Mouse (Mus musculus) T-helper 17 cell (primary cell): ENCODE measurements at regions not wholly inside any gene's neighbourhood (a gene's known extent, or its start where the extent isn't known, plus 50 kb on each side); places are given as distances from the start of the nearest gene placed in this dataset.

Experiments
- in situ Hi-C, 2 experiments: fragments of 300-600 bp; cut with MboI, MseI; formaldehyde crosslinking; loops; 1 replicate in 1 of 2; 2 replicates in 1 of 2; pipeline ENCODE4 v1.15.1; 2025; ENCODE audit warnings: high pct_unique_total_duplicates in 2 of 2

DNA sequence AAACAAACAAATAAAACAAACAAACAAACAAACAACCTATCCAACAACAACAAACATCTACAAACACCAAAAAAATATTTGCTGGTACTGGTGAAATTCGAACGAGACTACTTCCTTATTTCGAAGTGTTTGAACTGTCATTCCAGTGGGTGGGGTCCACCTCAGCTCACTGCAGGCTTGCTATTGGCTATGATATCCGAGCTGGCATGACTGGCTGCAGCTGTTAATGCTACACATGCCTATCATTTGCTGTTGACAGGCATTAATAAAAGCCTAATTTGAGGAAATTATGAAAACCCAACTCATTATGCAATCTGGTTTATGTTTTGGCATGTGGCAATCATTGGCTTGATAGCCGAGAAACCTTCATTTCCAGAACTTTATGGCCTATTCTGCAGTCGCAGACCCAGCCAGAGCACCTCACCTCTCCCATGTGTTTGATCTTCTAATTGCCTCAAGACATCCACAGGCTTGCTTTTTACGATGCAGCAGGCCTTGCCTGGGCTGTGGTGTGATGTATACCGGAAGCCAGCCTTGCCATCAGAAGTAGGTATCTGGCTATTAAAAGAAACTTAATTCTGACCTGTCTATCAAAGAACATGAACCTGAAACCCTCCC lies 283.3 kb upstream of the Nr2f2 start:
- in situ Hi-C loops: loop anchor here in 1 of 2 experiments (10.0 kb wide), 1 partner anchor 1755 kb away; no protein-coding TSS in a partner anchor

GRCm38 (mm10) chr7:70646801-70647200 lies 280.3 kb upstream of the Nr2f2 start:
- in situ Hi-C loops: no loop called here

DNA sequence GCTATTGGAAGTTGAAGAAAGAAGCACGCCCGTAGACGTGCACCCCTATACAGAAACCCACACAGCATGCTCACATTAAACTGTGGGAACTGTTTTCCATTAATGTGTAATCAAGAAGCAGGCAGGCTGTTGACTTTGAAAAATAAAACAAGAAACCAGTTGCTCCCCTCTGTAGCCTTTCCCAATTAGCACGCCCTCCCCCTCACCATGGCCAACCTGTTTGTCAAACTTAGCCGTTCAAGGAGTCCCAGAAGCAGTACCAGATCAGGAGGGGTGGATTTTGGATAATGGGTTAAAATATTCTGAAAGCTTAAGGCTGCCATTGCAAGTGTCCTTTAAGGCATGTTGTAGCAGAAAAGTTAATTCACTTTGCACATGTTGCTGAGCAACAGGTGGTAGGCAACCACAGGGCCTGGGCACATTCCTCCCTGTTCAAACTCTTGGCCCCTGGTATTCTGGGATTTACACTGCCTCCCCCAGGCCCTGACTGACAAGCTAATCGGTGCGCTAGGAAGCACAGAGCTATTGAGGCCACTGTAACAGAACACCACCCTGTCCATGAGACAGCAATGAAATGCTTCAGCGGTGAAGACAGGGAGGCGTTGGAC lies 277.3 kb upstream of the Nr2f2 start:
- in situ Hi-C loops: no loop called here

- in situ Hi-C loops: no loop called here
Measured at GRCm38 (mm10) chr7:70643055-70643454, 276.5 kb upstream of the Nr2f2 start.

DNA sequence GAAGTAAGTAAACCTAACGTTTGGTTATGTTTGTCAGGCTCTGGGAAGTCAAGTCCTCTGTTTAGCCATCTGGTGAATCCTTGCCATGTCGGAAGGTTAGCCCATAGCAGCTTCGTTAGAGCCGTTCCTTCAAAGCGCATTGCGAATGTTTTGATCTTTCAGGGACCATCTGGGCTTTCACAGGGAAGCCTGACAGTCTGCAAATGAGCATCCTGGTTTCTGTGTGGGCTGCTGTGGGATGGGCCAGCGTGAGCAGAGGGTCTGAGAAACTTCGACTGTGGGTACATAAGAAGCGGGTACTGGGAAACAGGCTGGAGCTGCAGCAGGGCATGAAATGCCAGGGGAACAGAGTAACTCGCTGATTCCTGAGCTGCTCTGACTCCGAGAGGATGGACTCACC lies 274.7 kb upstream of the Nr2f2 start:
- in situ Hi-C loops: no loop called here

- in situ Hi-C loops: no loop called here
Measured at GRCm38 (mm10) chr7:70640574-70640973, 274.0 kb upstream of the Nr2f2 start.

DNA sequence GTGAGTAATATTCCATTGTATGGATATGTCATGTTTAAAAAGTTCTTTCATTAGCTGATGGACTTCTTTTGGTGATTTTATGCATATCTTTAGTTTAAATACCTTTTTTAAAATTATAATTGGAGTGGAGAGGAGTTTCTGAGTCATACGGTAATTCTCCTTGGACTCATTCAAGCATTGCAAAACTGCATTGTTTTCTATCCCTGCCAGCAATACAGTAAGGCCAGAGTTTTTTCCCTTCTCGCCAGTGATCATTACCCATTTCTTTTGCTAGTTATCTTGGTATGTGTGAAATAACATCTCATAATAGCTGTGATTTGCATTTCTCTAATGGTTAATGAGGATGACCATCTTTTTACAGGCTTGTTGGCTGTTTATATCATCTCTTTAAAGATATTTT lies 271.6 kb upstream of the Nr2f2 start:
- in situ Hi-C loops: no loop called here

GRCm38 (mm10) chr7:70634016-70634415 lies 267.5 kb upstream of the Nr2f2 start:
- in situ Hi-C loops: no loop called here

GRCm38 (mm10) chr7:70633577-70633976 lies 267.0 kb upstream of the Nr2f2 start:
- in situ Hi-C loops: no loop called here

GRCm38 (mm10) chr7:70625643-70626231 lies 259.2 kb upstream of the Nr2f2 start:
- in situ Hi-C loops: no loop called here

- in situ Hi-C loops: no loop called here
Measured at GRCm38 (mm10) chr7:70624727-70625642, 258.4 kb upstream of the Nr2f2 start.

DNA sequence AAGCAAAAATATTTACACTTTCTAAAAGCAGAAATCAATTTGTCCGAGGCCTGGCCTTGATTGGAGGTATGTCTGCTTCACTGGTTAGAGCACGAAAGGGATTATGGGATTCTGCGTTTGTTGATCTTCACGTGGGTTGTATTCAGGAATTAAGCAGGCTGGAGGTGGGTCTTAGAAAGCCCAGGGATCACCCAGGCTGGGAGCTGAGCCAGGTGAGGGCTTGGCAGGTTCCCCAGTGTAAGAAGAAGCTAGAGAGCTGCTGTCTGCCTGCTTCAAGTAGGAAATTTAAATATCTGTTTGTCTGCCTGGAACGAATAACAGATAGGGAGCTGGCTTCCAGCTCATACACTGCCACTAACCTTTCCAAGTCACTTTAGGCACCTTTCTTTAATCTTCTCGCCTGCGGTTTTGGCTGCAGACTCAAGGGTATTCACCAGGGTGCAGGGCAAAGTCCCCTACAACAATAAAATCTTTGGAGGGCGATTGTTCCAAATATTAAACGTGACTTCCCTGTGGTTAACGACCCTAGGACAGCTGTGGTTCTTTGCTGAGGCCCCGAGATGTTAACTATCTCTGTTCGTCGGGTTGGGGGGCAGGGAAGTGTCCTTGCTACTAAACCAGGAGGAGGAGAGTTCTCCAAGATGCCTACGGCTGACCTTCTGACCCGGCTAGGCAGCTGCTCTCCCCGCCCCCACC lies 257.6 kb upstream of the Nr2f2 start:
- in situ Hi-C loops: no loop called here

DNA sequence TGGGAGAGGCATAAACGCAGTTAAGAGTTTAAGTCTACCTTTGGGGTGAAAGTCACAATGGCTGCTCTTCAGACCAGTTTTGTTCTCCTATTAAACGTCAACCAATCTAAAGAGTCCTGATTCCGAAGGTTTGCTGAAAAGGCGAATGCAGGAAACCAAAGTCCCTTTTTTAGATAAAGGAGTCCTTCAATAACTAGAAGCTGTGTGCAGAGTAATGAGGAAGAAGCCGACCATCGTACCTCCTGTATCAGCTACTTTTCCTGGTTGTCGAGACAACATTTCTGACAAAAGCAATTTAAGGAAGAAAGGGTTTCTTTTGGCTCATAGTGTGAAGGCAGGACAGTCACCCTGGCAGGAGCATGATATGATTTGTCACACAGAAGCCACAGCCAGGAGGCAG lies 252.9 kb upstream of the Nr2f2 start:
- in situ Hi-C loops: no loop called here

DNA sequence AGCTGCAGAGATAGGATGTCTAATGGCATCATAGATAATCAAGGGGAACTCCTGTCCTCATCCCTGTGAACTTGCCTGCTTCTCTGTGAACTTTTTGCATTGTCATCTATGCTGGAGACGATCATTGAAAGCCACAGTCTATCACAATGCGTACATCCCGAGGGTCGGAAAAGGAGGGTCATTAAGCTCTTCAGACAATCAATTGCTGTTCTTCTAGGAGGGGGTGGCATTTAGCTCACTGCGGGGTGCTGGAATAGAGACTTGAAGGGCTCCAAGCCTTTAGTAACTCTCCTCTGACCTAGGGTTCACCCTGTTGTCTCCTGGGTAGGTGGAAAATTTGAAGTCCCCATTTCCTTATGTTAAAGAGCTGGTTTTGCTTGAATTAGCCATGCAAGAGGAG lies 251.7 kb upstream of the Nr2f2 start:
- in situ Hi-C loops: no loop called here

DNA sequence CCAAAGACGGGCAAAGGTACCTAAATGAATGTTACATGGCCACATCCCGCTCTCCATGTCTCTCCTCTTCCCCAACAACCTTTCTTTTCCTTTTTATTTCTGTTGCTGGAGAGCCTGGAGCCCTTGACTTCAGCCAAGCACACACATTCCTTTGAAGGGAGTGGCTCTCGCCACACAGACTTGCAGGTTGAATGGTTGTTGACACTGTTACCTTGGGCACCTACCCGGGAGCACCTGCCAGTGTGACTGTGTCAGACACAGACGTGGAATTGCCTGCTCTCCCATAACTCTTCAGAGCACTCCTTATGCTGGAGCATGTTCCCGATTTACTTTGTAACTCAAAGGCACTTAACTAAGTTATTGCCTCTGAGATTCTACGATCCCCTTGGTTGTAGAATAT lies 240.0 kb upstream of the Nr2f2 start:
- in situ Hi-C loops: no loop called here

GRCm38 (mm10) chr7:70604471-70605174 lies 238.1 kb upstream of the Nr2f2 start:
- in situ Hi-C loops: no loop called here

- in situ Hi-C loops: no loop called here
Measured at GRCm38 (mm10) chr7:70593027-70593426, 226.5 kb upstream of the Nr2f2 start.

DNA sequence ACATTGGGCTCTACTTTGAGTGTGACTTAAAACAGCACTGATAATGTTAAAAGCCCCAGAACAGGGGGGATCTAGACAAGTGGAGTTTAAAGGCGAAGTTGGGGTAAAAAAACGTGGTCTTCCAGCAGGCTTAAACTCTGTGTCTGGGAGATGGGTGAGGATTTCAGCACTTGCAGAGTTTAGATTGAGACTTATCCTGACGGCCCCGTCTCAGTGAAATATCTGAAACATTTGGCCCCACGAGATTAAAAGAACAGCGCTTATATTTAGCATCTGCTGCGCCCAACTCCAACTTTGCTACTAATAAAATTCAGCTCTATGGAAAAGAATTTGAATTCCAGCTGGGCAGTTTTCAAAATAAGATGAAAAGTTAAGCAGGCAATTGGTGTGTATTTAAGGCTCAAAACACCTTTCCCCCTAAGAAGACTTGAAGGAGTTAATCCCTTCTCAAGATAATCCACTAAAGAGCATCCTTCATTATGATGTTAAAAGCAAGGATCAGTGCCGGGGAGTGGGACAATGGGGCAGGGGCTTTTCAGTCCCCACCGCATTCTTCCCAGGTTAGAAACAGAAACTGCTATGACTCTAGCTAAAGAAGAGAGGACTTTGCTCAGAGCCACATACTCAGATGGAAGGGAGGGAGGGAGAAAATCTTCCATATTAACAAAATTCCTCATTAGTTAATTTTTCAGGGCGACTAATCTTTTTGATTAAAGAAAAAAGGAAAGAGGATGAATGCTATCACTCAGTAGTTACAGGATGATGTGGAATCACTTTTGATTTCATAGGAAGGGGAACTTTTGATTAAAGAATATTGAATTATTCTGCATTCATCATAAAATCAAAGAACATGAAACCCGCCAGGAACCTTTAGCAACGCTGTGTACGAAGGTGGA lies 225.1 kb upstream of the Nr2f2 start:
- in situ Hi-C loops: no loop called here

GRCm38 (mm10) chr7:70589713-70590112 lies 223.2 kb upstream of the Nr2f2 start:
- in situ Hi-C loops: no loop called here

- in situ Hi-C loops: no loop called here
Measured at GRCm38 (mm10) chr7:70588061-70588460, 221.5 kb upstream of the Nr2f2 start.
